Mouse (Mus musculus): Measurements from ENCODE around the gene Smcr8.

The Smcr8 gene

DNA sequence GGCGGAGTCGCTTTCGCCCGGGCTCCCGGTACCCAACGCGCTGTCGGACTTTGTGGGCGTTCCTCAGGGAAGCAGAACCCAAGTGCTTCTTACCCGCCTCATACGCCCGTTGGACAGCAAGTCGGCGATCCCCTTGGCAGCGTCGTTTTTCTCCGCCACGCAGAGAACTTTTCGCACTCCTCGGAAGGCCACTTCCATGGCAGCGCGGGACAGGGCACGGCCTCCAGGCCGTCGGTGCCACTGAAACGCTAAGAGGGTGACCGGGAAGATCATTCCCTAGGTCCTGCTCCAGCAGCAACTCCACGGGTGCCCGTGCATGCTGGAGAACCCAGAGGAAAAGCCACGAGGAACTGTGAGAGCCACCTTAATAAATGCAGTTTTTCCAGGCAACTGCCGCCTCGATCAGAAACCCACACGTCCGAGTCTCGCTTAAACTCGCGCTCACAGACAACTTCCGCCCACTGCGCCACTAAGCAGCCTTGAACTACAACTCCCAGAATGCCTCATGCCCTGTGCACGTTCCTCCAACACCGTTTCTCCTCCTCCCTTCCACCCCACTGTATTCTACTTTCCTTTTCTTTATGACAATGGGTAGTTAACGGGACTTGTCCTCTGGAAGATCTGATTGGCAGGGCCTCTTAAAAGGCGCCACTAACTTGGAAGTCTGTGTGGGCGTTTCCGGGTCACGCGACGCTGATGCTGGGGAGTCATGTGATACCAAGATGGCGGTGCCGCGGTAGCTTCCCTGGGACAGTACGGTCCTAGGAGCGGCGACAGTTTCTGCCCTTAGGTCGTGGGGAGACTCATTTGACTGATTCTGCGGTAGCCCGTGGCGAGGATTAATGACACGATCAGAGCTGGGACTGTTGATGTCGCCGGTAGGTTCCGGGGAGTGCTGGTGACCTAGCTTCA, at the start of gene Smcr8, which contains the start of gene Top3a:
TSS of gene Smcr8 (plus strand) at position 696 of the 912 bp plus-strand sequence.
TSS of gene Top3a (minus strand) at position 537 of the 912 bp plus-strand sequence.
- peak; percentile 99 for DNase-seq (ENCODE audit: low read depth, low spot score)

DNA sequence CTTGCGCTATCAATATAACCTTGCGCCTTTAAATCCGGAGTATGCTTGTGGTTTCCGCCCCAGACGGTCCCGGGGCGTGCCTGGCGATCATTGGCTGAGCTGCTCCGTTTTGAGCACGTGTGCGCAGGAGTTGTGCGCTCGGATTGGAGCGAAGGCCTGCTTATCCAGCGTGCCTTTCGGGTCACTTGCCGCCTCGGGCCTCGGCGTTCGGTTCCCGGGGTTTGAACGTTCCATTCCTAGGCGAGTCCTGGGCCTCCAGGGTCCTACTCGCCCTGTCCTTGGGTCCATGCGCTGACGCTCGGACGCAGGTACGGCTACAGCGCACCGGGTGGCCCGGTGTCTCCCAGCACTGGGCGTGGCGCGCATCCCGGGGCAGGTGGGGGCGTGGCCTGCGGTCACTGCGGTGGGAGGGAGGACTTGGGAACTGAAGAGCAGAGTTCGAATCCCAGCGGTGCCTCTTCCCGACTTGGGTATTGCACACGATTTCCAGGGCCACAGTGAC, 49.0 kb upstream of the Smcr8 start, which contains the start of gene Mief2:
TSS of gene Mief2 (plus strand) at position 139 of the 502 bp plus-strand sequence.
- peak; percentile 96 for DNase-seq (ENCODE audit: low read depth, low spot score)

DNA sequence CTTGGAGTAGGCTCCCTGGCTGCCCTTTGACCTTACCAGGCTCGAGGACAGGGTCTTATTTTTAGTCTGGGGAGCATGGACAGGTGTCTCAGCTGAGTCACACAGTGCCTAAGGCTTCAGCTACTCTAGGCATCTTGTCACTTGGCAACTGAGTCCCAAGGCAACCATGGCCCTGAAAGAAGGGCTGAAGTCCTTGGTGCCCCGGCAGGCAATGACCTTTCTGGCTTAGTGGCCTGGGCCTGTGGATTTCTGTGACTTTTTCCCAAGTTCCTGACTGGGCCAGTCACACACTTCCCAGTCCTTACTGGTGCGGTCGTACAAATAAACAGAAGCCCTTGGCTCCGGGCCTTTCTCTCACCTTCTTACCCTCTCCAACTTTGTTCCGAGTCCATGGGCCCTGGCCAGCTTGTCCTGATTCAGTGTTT, 48.1 kb upstream of the Smcr8 start:
- DNase-seq (ENCODE audit: low read depth, low spot score) = no peak

DNA sequence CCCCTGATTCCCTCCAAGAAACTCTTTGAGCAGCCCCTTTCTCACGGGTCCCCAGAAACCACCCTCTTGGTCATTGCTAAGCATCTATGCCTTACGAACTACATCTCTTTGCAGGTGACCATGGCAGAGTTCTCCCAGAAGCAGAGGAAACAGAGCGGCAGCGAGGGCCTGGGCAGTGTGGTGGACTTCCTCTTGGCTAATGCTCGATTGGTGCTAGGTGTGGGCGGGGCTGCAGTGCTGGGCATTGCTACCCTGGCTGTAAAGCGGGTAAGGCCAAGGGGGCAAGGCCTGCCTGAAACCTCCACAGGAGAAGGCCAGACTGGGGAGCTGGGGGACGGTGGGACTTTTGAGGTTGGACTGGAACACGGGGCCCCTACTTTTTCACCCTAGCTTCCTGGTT, 47.2 kb upstream of the Smcr8 start:
- no peak for DNase-seq (ENCODE audit: low read depth, low spot score)

DNA sequence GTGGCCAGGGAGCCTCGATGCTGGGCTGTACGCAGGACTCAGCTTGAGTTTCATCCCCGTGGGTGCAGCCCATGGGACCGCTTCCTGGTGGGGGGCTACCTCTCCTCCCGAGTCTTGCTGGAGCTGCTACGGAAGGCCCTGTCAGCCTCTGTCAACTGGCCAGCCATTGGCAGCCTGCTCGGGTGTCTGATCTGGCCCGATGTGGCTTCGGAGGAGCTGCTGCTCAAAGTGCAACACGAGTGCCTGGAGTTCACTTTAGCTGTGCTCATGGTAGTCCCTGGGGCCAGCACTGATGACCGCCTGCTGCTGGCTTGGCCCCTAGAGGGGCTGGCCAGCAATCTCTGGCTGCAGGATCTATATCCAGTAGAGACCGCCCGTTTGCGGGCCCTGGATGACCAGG, 46.1 kb upstream of the Smcr8 start:
- DNase-seq (ENCODE audit: low read depth, low spot score) = no peak

DNA sequence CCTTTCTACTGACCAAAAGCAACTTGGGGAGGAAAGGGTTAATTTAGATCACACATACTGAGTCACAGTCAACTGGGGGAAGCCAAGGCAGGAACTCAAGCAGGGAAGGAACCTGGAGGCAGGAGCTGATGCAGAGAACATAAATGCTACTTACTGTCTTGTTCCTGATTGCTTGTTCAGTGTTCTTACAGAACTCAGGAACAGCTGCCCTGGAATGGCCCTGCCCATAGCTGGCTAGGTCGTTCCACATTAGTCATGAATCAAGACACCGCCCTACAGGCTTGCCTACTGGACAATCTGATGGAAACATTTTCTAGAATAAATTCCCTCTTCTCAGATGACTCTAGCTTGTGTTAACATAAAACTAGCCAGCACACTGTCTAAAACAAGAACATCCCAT, 43.1 kb upstream of the Smcr8 start:
- DNase-seq (ENCODE audit: low read depth, low spot score) = no peak

DNA sequence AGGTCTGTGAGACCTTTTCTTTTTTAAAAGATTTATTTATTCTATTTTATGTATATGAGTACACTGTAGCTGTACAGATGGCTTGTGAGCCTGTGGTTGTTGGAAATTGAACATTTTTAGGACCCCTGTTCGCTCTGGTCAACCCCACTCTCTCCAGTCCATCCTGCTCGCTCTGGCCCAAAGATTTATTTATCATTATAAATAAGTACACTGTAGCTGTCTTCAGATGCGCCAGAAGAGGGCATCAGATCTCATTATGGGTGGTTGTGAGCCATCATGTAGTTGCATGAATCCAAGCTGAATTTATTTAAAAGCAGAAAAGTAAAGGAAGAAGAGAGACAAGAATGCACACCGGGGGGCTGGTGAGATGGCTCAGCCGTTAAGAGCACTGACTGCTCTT, 42.1 kb upstream of the Smcr8 start:
- no peak for DNase-seq (ENCODE audit: low read depth, low spot score)

DNA sequence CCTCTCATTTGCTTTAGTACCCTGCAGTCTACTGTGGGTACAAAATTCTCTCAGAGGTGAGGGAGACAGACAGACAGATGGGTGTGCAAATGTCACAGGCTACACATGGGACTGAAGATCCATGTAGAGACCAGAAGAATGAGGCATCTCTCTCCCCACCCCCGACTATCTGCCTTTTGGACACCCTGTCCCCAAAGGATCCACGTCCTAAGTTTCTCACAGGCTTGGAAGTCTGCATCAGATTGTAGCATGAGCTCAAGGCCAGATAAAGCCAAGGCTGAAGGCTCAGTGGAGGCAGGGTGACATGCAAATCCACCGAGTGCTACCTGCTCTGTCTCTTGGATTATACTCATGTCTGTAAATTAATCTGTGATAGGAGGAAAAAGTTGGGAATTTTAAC, 40.8 kb upstream of the Smcr8 start:
- DNase-seq (ENCODE audit: low read depth, low spot score) = no peak

DNA sequence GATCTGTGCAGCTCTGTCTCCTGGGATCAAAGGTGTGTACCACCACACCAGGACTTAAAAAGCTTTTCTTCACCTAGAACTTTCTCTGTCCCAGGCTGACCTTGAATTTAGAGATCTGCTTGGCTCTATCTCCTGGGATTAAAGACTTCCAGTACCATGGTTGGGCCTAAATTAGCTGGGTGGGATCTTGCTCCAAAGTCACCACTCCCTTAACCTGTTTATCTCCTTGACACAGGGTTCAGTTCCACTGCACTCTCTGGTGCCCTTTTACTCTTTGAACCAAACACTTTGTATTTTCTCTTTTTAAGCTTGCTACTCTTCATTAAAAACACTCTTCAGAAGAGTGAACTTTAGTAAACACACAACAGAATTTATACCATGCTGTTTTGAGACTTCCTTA, 39.9 kb upstream of the Smcr8 start:
- DNase-seq (ENCODE audit: low read depth, low spot score) = no peak

DNA sequence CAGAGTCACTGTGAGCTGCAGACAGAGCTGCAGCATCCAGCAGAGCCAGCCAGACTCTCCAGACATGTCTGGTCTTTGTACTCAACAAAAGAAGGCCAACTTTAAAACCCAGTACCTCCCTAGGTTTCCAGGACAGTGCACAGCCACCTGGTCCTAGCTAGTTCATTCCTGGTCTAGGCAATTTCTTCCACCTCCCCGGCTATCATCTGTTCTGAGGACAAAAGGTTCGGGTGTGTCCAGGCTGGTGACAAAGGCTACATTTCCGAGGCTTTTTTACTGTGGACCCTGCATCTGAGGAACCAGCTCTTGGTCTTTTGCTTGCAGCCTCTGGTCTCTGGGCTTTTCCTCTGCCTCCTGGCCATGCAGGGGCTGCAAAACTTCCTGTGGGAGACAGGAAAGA, 37.0 kb upstream of the Smcr8 start:
- peak; percentile 84 for DNase-seq (ENCODE audit: low read depth, low spot score)

DNA sequence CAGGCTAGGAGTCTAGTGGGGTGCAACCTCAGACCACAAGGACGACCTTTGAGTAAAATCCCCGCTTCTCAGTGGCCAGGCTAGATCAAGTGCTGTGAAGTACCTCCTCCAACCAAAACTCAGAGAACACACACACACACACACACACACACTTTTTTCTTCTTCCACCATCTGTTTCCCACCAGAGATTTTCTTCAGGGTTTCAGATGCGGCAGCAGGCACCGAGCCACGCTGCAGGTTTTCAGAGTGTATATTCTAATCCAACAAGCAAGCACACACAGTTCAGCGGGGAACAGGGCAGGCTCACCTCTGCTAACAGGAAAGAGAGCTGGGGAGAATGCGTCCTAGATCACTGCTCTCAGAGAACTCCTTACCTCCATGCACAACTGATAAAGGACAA, 21.8 kb upstream of the Smcr8 start:
- DNase-seq (ENCODE audit: low read depth, low spot score) = no peak

DNA sequence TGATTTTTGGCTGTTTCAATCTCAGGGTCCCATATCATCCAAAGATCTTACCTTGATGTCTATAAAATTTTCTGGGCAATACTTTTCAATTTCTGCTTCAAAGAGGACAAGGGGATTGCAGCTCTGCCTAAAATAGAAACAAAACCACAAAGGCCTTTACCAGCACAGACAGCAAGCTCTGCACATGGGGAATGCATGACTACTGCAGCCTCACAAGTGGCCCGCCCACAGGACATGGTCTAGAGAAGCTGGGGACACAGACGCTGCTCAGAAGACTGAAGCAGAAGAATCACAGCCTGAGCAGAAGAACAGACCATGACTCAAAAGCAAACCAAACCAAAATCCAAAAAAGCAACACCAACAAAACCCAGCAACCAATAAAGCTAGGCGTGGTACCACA, 15.6 kb upstream of the Smcr8 start:
- DNase-seq (ENCODE audit: low read depth, low spot score) = no peak

DNA sequence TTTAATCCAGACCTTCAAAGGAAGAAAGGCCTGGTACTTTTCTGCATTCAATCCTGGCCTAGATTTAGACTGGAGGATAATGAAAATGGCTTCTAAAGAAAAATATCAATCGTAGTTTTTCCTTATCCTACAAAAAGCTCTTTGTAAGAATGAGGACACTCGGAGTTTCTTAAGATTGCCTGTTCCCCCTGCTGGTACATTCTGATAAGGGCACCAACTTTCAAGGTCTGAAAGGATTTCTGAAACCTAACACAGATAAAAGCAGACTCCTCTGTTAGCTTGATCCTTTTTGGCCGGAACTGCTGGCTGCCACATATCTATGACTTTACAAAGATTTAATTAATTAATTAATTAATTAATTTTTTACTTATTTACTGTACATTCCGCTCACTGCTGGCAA, 10.4 kb upstream of the Smcr8 start:
- DNase-seq (ENCODE audit: low read depth, low spot score) = no peak

DNA sequence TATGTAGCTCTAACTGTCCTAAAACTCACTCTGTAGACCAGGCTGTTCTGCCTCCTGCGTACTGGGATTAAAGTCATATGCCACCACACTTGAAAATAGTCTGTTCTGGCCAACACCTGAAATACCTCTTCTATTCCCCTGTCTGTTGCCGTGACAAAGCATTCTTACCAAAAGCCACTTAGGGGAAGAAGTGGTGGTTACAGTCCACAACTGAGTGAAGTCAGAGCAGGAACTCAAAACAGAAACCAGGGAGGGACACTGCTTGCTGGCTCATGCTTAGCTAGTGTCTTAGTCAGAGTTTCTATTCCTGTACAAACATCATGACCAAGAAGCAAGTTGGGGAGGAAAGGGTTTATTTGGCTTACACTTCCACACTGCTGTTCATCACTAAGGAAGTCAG, 8.0 kb upstream of the Smcr8 start:
- no peak for DNase-seq (ENCODE audit: low read depth, low spot score)

DNA sequence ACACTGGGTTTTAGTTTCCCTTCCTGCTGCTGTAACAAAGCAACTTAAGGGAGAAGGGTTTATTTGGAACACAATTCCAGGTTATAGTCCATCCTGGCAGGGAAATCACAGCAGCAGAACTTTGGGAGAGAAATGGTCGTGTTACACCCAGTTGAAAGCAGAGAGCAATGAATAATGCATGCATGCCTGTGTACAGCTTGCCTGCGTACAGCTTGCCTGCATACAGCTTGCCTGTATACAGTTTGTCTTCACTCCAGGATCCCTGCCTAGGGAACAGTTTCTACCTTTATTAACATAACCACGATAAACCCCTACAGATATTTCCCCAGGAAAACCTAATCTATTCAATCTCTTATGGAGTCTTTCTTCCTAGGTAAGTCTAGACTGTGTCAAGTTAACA, 6.5 kb upstream of the Smcr8 start:
- no peak for DNase-seq (ENCODE audit: low read depth, low spot score)

DNA sequence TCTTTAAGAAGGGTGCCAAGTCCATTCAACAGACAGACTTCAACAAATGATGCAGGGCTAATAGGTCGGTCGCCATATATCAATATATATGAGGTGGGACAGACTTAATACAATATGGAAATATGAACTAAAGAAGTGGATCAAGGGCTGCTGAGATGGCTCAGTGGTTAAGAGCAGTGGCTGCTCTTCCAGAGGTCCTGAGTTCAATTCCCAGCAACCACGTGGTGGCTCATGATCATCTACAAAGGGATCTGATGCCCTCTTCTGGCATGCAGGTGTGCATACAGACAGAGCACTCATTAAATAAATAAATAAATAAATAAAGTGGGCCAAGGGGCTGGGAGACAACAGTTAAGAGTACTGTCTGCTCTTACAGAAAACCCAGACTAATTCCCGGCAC, 5.2 kb upstream of the Smcr8 start:
- no peak for DNase-seq (ENCODE audit: low read depth, low spot score)

DNA sequence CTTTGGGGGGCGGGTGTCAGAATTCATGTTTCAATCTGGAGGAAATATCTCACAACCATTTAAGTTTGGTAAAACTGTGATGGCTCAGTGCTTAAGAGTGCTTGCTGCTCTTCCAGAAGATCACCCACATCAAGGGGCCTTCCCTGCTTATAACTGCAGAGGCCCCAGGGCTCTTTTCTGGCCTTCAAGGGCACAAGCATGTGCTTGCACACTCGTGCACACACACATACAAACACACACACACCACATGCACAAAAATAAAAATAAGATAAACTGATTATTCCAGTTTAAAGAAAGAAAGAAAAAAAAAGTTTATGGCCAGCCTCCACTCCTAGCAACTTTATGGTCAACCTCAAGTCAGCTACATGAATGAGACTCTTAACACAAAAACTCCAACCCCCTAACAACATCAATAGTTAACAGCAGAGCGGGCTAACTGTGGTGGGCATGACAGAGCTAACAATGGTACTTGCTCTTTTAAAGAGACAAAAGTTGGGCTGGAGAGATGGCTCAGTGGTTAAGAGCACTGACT, 3.1 kb upstream of the Smcr8 start:
- no peak for DNase-seq (ENCODE audit: low read depth, low spot score)

DNA sequence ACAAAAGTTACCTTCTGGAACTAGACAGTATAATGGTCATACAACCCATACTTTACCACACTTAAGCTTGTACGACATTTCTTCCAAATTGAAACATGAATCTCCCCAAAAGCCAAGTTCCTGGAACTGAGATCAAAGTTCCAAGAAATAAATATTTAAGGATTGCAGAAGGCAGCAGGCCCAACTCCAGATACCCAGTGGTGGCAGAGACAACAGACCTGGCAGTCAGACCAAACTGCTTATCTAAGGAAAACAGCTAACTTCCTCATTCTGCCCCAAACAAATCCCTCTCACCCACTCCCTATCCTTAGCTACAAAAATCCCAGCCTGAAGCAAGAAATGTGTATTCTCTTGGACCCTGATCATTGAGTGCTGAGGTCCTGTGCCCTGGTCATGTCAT, 2.5 kb upstream of the Smcr8 start:
- DNase-seq (ENCODE audit: low read depth, low spot score) = no peak

DNA sequence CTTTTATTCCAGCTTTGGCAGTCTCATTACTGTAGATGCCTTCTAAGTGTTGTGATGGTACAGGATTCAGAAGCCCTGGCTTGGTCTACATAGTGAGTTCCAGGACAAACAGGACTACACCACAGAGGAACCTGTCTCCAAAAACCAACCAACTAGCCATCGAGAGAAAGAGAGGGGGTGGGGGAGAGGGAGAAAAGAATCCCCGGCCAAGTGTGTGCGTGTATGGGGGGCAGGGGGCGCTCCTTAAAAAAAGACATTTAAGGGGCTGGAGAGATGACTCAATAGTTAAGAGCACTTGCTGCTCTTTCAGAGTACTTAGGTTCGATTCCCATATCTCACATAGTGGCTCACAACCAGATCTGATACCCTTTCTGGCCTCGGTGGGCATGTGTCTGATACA, 1.7 kb upstream of the Smcr8 start:
- DNase-seq (ENCODE audit: low read depth, low spot score) = no peak

DNA sequence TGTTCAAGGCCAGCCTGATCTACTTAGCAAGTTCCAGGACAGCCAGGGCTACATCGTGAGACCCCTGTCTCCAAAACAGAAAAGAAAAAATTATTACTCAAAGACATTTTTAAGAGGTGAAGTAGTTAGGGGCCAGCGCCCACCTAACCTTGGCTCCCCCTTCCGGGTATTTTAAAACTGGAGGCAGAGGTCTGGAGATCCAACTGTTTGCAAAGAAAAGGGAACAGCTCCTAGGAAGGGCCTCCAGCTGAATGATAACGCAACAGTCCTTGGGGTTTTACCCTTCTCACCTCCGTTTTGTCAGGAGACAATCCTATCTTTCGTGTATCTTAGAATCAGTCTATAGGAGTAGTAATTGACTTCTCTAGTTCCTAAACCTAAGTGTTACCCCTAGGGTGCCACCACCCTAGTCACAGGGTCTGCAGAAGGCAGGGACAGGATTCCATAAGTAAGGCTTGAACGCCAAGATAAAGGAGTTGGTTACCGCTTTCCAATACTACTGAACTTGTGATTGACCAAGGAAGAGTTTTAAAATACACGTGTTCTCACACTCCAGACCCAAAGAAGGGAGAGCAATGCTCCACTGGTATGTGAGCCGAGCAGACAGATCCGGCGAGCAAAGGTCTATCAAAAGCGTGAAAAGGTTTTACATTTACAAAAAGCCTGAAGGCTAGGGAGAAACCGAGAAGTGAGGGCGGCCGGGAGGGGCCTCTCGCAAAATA, 1.1 kb upstream of the Smcr8 start:
- no peak for DNase-seq (ENCODE audit: low read depth, low spot score)

DNA sequence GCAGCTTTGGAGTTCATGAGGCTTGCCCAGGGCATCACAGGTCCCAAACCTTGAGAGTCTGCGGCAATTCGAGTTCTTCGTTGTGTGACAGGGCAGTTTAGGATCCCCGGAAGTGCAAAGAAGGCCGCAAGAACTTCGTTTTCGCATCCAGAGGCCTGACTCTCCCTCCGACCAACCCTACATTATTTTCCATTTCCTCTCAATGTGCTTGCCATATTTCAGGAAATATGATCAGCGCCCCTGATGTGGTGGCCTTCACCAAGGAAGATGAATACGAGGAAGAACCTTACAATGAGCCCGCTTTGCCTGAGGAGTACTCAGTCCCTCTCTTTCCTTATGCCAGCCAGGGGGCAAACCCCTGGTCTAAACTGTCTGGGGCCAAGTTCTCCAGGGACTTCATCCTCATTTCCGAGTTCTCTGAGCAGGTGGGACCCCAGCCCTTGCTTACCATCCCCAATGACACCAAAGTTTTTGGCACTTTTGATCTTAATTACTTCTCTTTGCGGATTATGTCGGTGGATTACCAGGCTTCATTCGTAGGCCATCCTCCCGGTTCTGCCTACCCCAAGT, 562 bp downstream of the Smcr8 start:
- DNase-seq (ENCODE audit: low read depth, low spot score) = no peak

DNA sequence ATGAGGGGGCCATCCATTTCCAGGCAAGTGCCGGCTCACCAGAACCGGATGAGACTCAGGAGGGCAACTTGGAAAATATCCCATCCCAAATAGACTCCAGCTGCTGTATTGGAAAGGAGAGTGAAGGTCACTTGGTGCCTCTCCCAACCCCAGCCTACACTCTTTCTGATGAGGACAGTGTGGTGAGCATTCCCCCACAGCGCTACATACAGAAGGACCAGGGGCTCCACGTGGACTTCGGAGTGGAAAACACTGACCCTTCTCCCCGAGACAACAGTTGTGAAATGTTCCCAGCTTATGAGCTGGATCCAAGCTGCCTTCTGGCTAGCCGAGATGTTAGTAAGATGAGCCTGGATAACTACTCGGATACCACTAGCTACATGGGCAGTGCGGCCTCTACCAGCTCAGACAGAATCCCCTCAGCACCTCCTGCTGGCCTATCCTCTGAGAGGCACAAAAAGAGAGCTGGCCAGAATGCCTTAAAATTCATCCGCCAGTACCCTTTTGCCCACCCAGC, 2.4 kb downstream of the Smcr8 start:
- DNase-seq (ENCODE audit: low read depth, low spot score) = no peak
